In genomic region chr4:130270089-130270488, GRCm38 (mm10) we compare ENCODE assay signal across 11 mouse cellular contexts. TPM values are rescaled to one million over a fixed set of nuclear protein-coding genes. Genes with fewer than 3 reads are reported as not detected.
DNase-seq lines count a peak whose midpoint lies in the region; ATAC-seq lines count a peak whose summit lies in the region.
"Had no signal": no experiment of that assay in that cellular context is flagged by ENCODE, and none has a peak within 500 bp of the region (broad histone marks: within the 10 kb centered on the region; RNA-seq: fewer than 3 reads in every experiment).

No protein-coding gene starts in this region.

- DNase-seq in liver, result peak; percentile 48
- no peak for DNase-seq in liver, embryonic 11.5 days (ENCODE audit: low spot score)
- peak; percentile 79 to 80 for DNase-seq in cerebellum, postnatal 14 days
- DNase-seq in left cerebral cortex, adult 11 months (ENCODE audit: low spot score), result peak; percentile 70
- peak; percentile 55 for DNase-seq in right cerebral cortex, postnatal 14 days
- no peak for DNase-seq in yolk sac, embryonic 10.5 days (ENCODE audit: low spot score)
- DNase-seq in thymus, postnatal 10 days (ENCODE audit: low spot score in 2 of 2), result no peak
- DNase-seq: thymus, adult 2 months had no signal

- no peaks in the 10 kb centered on the region for H3K9me3 ChIP-seq in liver, embryonic 11.5 days (ENCODE audit: control insufficient read depth, low read length)
- H3K9me3 ChIP-seq: hindbrain, embryonic 15.5 days had no signal

- no peak overlapping the region for H3K9ac ChIP-seq in liver, embryonic 11.5 days (ENCODE audit: low read depth, low read length)
- H3K9ac ChIP-seq: hindbrain, embryonic 15.5 days had no signal

- H3K27me3 ChIP-seq in liver, embryonic 11.5 days (replicated peaks; ENCODE audit: control insufficient read depth, insufficient read depth, low read length), result peaks cover 43% of the 10 kb centered on the region
- H3K27me3 ChIP-seq: hindbrain, embryonic 15.5 days had no signal

- ATAC-seq in liver, embryonic 11.5 days (replicated peaks; ENCODE audit: low FRiP score), result no peak
- ATAC-seq in activated CD4-positive, CD25-positive, alpha-beta regulatory T cell, adult 4 months, result no peak

- no peaks in the 10 kb centered on the region for H3K36me3 ChIP-seq in liver, embryonic 11.5 days (ENCODE audit: control insufficient read depth, insufficient read depth, low read length)
- H3K36me3 ChIP-seq: hindbrain, embryonic 15.5 days had no signal

- 67% methylated on average over 8 of the region's 8 CpGs for whole genome bisulfite sequencing in liver, embryonic 11.5 days

- no peak overlapping the region for H3K4me2 ChIP-seq in liver, embryonic 11.5 days
- H3K4me2 ChIP-seq: hindbrain, embryonic 15.5 days had no signal

- no peak overlapping the region for H3K27ac ChIP-seq in liver, embryonic 11.5 days (ENCODE audit: low read depth, low read length)
- H3K27ac ChIP-seq: hindbrain, embryonic 15.5 days had no signal

- no peak overlapping the region for H3K4me3 ChIP-seq in liver, embryonic 11.5 days (ENCODE audit: low read depth, low read length)
- H3K4me3 ChIP-seq: hindbrain, embryonic 15.5 days had no signal

- peaks cover 8% of the 10 kb centered on the region; the same call in 1 of the 2 replicates for H3K4me1 ChIP-seq in liver, embryonic 11.5 days (replicated peaks; ENCODE audit: control insufficient read depth, insufficient read depth, low read length)

RNA-seq across cellular contexts. Expression of gene Serinc2, which starts 8.9 kb away (rescaled TPM):
- polyA plus RNA-seq in liver, embryonic 11.5 days (2014; fragmentation: Nextera tagmentation; extraction: Ambion mirVana), result 6.1 and 6.8 TPM in 2 replicates
- under 1 TPM; 0.61 to 0.92 TPM for polyA plus RNA-seq in activated CD4-positive, CD25-positive, alpha-beta regulatory T cell, adult 4 months (2017; shearing (Covaris generic))

RNA-seq across cellular contexts. Expression of gene Fabp3, which starts 38.3 kb away (rescaled TPM):
- 5.0 and 6.4 TPM in 2 replicates for polyA plus RNA-seq in liver, embryonic 11.5 days (2014; fragmentation: Nextera tagmentation; extraction: Ambion mirVana)
- under 1 TPM in 1 of 2 experiments, not detected in 1; 0.42 TPM for polyA plus RNA-seq in activated CD4-positive, CD25-positive, alpha-beta regulatory T cell, adult 4 months (2017; shearing (Covaris generic))

RNA-seq across cellular contexts. Expression of gene Gm10570, which starts 38.4 kb away (rescaled TPM):
- polyA plus RNA-seq in liver, embryonic 11.5 days (2014; fragmentation: Nextera tagmentation; extraction: Ambion mirVana), result not detected in 2 replicates
- not detected for polyA plus RNA-seq in activated CD4-positive, CD25-positive, alpha-beta regulatory T cell, adult 4 months (2017; shearing (Covaris generic))
- polyA plus RNA-seq: lung, embryonic 16.5 days; thymus, adult 2 months had no signal

RNA-seq across cellular contexts. Expression of gene Gm853, which starts 47.9 kb away (rescaled TPM):
- polyA plus RNA-seq in liver, embryonic 11.5 days (2014; fragmentation: Nextera tagmentation; extraction: Ambion mirVana), result not detected in 2 replicates
- not detected for polyA plus RNA-seq in activated CD4-positive, CD25-positive, alpha-beta regulatory T cell, adult 4 months (2017; shearing (Covaris generic))
- polyA plus RNA-seq: lung, embryonic 16.5 days had no signal

Comparison
In these comparisons a context has a peak if more than half of its experiments do, and no peak if none do; other contexts are left out.
1. DNase-seq: peak in liver (single experiment), cerebellum, postnatal 14 days (2 of 2), left cerebral cortex, adult 11 months (single experiment) and right cerebral cortex, postnatal 14 days (single experiment); none in liver, embryonic 11.5 days (single experiment), yolk sac, embryonic 10.5 days (single experiment) and thymus, postnatal 10 days (0 of 2).